Mouse (Mus musculus) lung, embryonic 14.5 days (tissue): Measurements from ENCODE around the gene 6030408B16Rik. TPM values are rescaled to one million over a fixed set of nuclear protein-coding genes. Genes with fewer than 3 reads are reported as not detected.
A peak's percentile ranks its signal among the peaks of the same experiment; 100 is the strongest.

Experiments
- ATAC-seq: fragments of 200-750 bp; cut with Nextera tagmentation; 2 replicates; pipeline ENCODE4 v1.8.0; 2017; ENCODE audit warnings: mild to moderate bottlenecking, moderate TSS enrichment, moderate library complexity; ENCODE audit not compliant: insufficient read depth
- DNase-seq: peaks from one replicate; pipeline ENCODE4 v3.0.0-alpha.2; 2015
- H3K27ac ChIP-seq: fragments of 300-500 bp; sonication (generic); 2 replicates; pipeline ENCODE4 v1.5.1; 2014; ENCODE audit warnings: low read depth, mild to moderate bottlenecking, moderate library complexity
- H3K27me3 ChIP-seq: fragments of 300-500 bp; sonication (generic); 2 replicates; pipeline ENCODE4 v1.6.1; 2014; ENCODE audit warnings: low read length, control low read depth; ENCODE audit not compliant: insufficient read depth
- H3K36me3 ChIP-seq: fragments of 300-500 bp; sonication (generic); 2 replicates; pipeline ENCODE4 v1.6.1; 2014; ENCODE audit warnings: control low read depth; ENCODE audit not compliant: insufficient read depth
- H3K4me1 ChIP-seq: fragments of 300-500 bp; sonication (generic); 2 replicates; pipeline ENCODE4 v1.6.1; 2014; ENCODE audit warnings: antibody characterized with exemption, control low read depth; ENCODE audit not compliant: insufficient read depth
- H3K4me2 ChIP-seq: fragments of 300-500 bp; sonication (generic); 2 replicates; pipeline ENCODE4 v1.6.1; 2014; ENCODE audit warnings: mild to moderate bottlenecking
- H3K4me3 ChIP-seq: fragments of 300-500 bp; sonication (generic); 2 replicates; pipeline ENCODE4 v1.5.1; 2014; ENCODE audit warnings: low read depth, low read length
- H3K9ac ChIP-seq: fragments of 300-500 bp; sonication (generic); 2 replicates; pipeline ENCODE4 v1.6.1; 2014
- H3K9me3 ChIP-seq: fragments of 300-500 bp; sonication (generic); 2 replicates; pipeline ENCODE4 v1.6.1; 2016; ENCODE audit warnings: low read depth, low read length, control low read depth
- CTCF ChIP-seq: IDR thresholded peaks from 2 replicates; pipeline ENCODE4 v1.5.1; 2016; ENCODE audit warnings: antibody characterized with exemption, low read depth
- WGBS: fragments of 180-500 bp; shearing (Covaris S2); extraction: QIAGEN DNeasy Blood & Tissue Kit; methylation state at CpG from one replicate; pipeline ENCODE4 v1.1.7; 2014; 5-methylcytosine and 5-hydroxymethylcytosine counted together
- polyA plus RNA-seq: library from polyadenylated mRNA; unstranded; fragments of >200 nt; fragmentation: Nextera tagmentation; extraction: Ambion mirVana; gene quantifications from 2 replicates; pipeline ENCODE4 v1.2.1, GENCODE M21; 2014

Gene 6030408B16Rik
- polyA plus RNA-seq, 1 experiment from 2014 or later, result 41.4 TPM

GRCm38 (mm10) chr15:101328876-101329563 is 36.0 kb downstream of the 6030408B16Rik start:
- Histone ChIP-seq H3K4me3 (no peak overlapping the region), H3K27ac (no peak overlapping the region), H3K36me3 (no peaks in the 10 kb centered on the region), H3K9ac (no peak overlapping the region), H3K4me1 (no peaks in the 10 kb centered on the region), H3K4me2 (no peak overlapping the region), H3K27me3 (no peaks in the 10 kb centered on the region), H3K9me3 (no peaks in the 10 kb centered on the region)
- WGBS, result 69% methylated on average over 3 of the region's 3 CpGs
- TF ChIP-seq CTCF, result no peak
- no peak for DNase-seq
- no peak for ATAC-seq

DNA sequence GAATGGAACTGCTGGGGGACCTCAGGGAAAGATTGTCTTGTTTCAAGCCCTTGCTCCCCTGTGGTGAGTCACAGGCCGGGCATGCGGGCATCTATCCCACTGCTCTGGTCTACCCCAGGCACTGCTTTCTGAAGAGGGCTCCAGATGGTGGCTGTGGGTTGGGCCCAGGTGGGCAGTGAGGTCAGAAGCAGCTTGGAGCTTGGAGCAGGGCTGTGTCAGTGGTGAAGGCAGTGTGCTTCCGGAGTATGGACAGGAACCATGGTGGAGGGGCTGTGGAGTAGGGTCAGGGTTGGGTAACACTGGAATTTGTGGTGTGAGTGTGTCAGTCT is 36.5 kb downstream of the 6030408B16Rik start:
- 68% methylated on average over 3 of the region's 3 CpGs for WGBS
- ATAC-seq (no peak), DNase-seq (no peak)
- no peak for TF ChIP-seq CTCF
- no peaks in the 10 kb centered on the region for H3K9me3 ChIP-seq
- H3K27me3 ChIP-seq, result no peaks in the 10 kb centered on the region
- H3K4me1 ChIP-seq, result no peaks in the 10 kb centered on the region
- H3K4me3 ChIP-seq, result no peak overlapping the region
- H3K4me2 ChIP-seq, result no peak overlapping the region
- no peak overlapping the region for H3K27ac ChIP-seq
- H3K9ac ChIP-seq, result no peak overlapping the region
- no peaks in the 10 kb centered on the region for H3K36me3 ChIP-seq

DNA sequence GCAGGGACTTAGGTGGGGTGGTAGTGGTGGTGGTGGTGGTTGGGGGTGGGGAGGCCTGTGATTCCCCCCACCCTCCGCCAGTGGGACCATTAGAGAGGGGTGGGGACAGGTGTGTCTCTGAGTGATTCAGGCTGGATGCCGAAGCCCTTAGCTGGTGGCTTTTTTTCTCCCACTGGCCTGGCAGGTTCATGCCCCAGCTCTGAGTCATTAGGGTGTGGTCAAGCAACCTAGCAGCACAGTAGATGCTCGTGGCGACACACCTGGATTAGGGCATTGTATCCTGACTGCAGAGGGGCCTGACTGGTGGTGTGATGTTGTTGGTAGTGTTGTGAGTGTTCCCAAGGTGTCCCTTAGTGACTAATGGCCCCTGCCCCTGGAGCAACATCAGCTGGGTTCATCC is 38.1 kb downstream of the 6030408B16Rik start:
- H3K27ac ChIP-seq, result no peak overlapping the region
- DNase-seq, result no peak
- no peak overlapping the region for H3K4me2 ChIP-seq

GRCm38 (mm10) chr15:101332370-101332769 is 39.4 kb downstream of the 6030408B16Rik start:
- WGBS, result 56% methylated on average over 4 of the region's 4 CpGs
- Histone ChIP-seq H3K4me3 (no peak overlapping the region), H3K27ac (no peak overlapping the region), H3K27me3 (no peaks in the 10 kb centered on the region), H3K4me2 (no peak overlapping the region), H3K4me1 (no peaks in the 10 kb centered on the region), H3K9me3 (no peaks in the 10 kb centered on the region), H3K9ac (no peak overlapping the region), H3K36me3 (no peaks in the 10 kb centered on the region)
- ATAC-seq (no peak), DNase-seq (no peak)
- no peak for TF ChIP-seq CTCF

More for the DNA sequence above, 38.1 kb downstream of the 6030408B16Rik start:
- Histone ChIP-seq H3K9ac (no peak overlapping the region), H3K4me3 (no peak overlapping the region), H3K36me3 (no peaks in the 10 kb centered on the region), H3K9me3 (no peaks in the 10 kb centered on the region), H3K4me1 (no peaks in the 10 kb centered on the region), H3K27me3 (no peaks in the 10 kb centered on the region)
- no peak for ATAC-seq
- WGBS, result 53% methylated on average over 4 of the region's 4 CpGs
- TF ChIP-seq CTCF, result no peak

DNA sequence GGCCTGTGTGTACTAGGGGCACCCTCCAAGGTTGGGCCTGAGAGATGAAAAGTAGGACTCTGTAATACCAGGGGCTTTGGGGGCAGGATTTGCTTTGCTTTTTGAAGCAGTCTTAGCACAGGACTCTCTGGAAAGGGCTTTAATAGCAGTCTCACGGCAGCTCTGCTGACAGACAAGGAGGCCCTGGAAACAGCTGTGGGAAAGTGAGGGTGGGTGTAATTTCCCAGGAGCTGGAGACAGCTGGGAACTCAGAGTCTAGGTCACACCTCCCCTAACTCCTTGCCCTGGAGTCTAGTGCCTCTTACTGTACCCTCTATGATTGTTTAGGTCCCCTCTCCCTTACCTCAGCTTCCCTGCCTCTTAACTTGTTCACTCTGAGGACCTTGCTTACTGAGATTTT is 40.2 kb downstream of the 6030408B16Rik start:
- H3K4me2 ChIP-seq, result no peak overlapping the region
- no peak for TF ChIP-seq CTCF
- 8% methylated on average over 1 of the region's 1 CpGs for WGBS
- no peak overlapping the region for H3K4me3 ChIP-seq
- DNase-seq (no peak), ATAC-seq (no peak)
- no peaks in the 10 kb centered on the region for H3K27me3 ChIP-seq
- no peak overlapping the region; the same call in 1 of the 2 replicates for H3K27ac ChIP-seq
- no peaks in the 10 kb centered on the region for H3K9me3 ChIP-seq
- no peaks in the 10 kb centered on the region for H3K36me3 ChIP-seq
- no peaks in the 10 kb centered on the region for H3K4me1 ChIP-seq
- H3K9ac ChIP-seq, result no peak overlapping the region

GRCm38 (mm10) chr15:101333648-101334047 is 40.6 kb downstream of the 6030408B16Rik start:
- no peaks in the 10 kb centered on the region for H3K4me1 ChIP-seq
- 54% methylated on average over 4 of the region's 4 CpGs for WGBS
- no peak for TF ChIP-seq CTCF
- H3K27ac ChIP-seq, result no peak overlapping the region
- DNase-seq (no peak), ATAC-seq (no peak)
- no peaks in the 10 kb centered on the region for H3K36me3 ChIP-seq
- H3K4me3 ChIP-seq, result no peak overlapping the region
- H3K4me2 ChIP-seq, result no peak overlapping the region
- H3K9me3 ChIP-seq, result no peaks in the 10 kb centered on the region
- H3K27me3 ChIP-seq, result no peaks in the 10 kb centered on the region
- no peak overlapping the region for H3K9ac ChIP-seq

DNA sequence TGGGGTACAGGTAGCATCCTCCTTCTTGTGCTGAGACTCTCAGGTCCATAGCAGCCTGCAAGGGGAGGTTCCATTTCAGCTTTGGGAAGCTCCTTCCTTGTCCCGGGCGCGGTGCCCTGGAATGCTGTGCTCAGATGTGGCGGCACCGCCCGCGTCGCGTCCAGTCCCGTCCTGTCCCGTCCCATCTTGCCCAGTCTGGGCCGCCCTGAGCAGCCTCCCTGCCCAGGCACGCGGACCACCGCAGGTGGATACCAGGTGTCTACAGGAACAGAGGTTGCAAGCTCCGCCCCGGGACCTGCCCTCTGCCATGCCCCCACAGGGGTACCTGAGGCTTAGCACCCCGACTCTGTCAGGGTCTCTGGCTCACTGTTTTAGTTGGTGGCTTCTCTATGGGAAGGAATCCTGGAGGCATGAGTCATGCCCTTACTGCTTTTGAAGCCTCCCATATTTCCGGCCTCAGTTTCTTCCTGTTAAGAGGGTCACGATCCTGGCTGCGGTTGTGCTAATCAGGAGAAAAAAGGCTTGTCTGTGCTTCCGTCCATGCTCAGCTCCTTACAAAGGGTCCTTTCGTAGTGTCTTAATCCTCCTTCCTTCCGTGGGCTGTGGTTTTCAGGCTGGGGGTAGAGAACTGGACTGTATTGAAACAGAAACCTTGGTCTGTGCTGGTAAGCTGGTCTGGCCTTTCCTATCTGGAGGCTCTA is 43.6 kb downstream of the 6030408B16Rik start:
- H3K27me3 ChIP-seq, result no peaks in the 10 kb centered on the region
- H3K36me3 ChIP-seq, result no peaks in the 10 kb centered on the region
- H3K4me1 ChIP-seq, result no peaks in the 10 kb centered on the region
- peak overlapping the region; percentile 82 for H3K27ac ChIP-seq
- peak; percentile 44; the same call in 1 of the 2 replicates for ATAC-seq
- no peaks in the 10 kb centered on the region for H3K9me3 ChIP-seq
- no peak overlapping the region for H3K4me3 ChIP-seq
- H3K9ac ChIP-seq, result 0 out of 2 replicates have a peak overlapping the region, but pooled peaks have one; percentile 9
- no peak for TF ChIP-seq CTCF
- 34% methylated on average over 24 of the region's 24 CpGs for WGBS
- DNase-seq, result peak; percentile 50
- H3K4me2 ChIP-seq, result peak overlapping the region; percentile 31; the same call in 1 of the 2 replicates
